Mouse (Mus musculus) splenic B cell, adult 2 months (primary cell): ENCODE data around the gene Bscl2.
"Not testable (repeated sequence)": the region's sequence is repeated elsewhere in the genome, so short reads cannot be mapped to it uniquely, and the experiment has no call there.

Source experiments
- DNase-seq: peaks from one replicate; pipeline ENCODE4 v3.0.0-alpha.2; 2011; ENCODE audit warnings: low read depth, low spot score
- H3K27me3 ChIP-seq: 2 replicates; pipeline ENCODE4 v1.6.1; 2012; ENCODE audit warnings: mild to moderate bottlenecking, low read length, moderate library complexity, mixed read lengths; ENCODE audit not compliant: control insufficient read depth, poor library complexity, insufficient read depth, severe bottlenecking
- H3K36me3 ChIP-seq: 2 replicates; pipeline ENCODE4 v1.6.1; 2012; ENCODE audit warnings: mild to moderate bottlenecking, low read length, moderate library complexity, mixed read lengths; ENCODE audit not compliant: control insufficient read depth, poor library complexity, insufficient read depth, severe bottlenecking

The Bscl2 gene

GRCm38 (mm10) chr19:8818801-8819595 is 18.3 kb upstream of the Bscl2 start, which contains the start of gene Ttc9c:
Gene Ttc9c (minus strand): TSS chr19:8819333.
- no peaks in the 10 kb centered on the region for H3K27me3 ChIP-seq
- DNase-seq: peak; percentile 95
- H3K36me3 ChIP-seq: peaks cover 7% of the 10 kb centered on the region

- peak; percentile 100 for DNase-seq
- no peaks in the 10 kb centered on the region for H3K27me3 ChIP-seq
- H3K36me3 ChIP-seq: peaks cover 13% of the 10 kb centered on the region
Observed at GRCm38 (mm10) chr19:8819596-8820423, 17.5 kb upstream of the Bscl2 start, which contains the start of gene Hnrnpul2. Gene Hnrnpul2 (plus strand): TSS chr19:8820010.

GRCm38 (mm10) chr19:8820424-8820956 is 16.8 kb upstream of the Bscl2 start:
- H3K27me3 ChIP-seq: no peaks in the 10 kb centered on the region
- no peak for DNase-seq

DNA sequence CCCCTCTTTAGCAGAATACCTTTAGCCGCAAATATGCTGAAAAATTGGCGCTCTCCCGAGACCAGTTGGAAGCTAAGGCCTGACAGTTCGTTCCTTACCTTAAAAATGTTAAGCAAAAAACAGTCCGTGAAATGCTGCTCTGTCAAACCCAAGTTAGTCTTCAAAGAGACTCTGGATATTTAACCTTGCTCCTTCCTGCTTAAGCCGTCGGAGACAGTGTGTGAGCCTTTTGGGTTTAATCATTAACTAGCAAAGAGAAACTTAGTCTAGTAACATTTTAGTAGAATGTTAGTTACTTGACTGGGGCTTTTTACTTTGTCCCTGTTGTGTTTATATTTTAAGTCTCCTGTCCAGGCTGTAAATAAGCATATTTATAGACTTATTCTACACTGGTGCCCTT is 16.1 kb upstream of the Bscl2 start:
- DNase-seq: no peak
- Histone ChIP-seq H3K27me3 (no peaks in the 10 kb centered on the region), H3K36me3 (peaks cover 19% of the 10 kb centered on the region)

More at GRCm38 (mm10) chr19:8820424-8820956, 16.8 kb upstream of the Bscl2 start:
- peaks cover 18% of the 10 kb centered on the region for H3K36me3 ChIP-seq

- no peak for DNase-seq
- no peaks in the 10 kb centered on the region for H3K27me3 ChIP-seq
Observed at GRCm38 (mm10) chr19:8822696-8823095, 14.6 kb upstream of the Bscl2 start.

DNA sequence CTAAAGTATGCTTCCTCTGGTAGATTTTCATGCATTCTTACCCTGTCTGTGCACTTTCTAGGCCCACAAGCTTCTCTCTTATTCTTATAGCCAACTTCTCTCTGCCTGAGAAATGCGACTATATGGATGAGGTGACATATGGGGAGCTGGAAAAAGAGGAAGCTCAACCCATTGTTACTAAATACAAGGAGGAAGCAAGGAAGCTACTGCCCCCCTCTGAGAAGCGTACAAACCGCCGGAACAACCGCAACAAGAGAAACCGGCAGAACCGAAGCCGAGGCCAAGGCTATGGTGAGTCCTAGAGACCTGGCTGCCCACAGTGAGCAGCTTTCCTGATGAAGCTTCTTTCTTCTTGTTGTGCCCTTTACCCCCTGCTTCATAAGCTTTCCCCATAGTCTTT is 7.6 kb upstream of the Bscl2 start, which contains the start of gene AC129217.1:
AC129217.1 (plus strand) TSS at position 114 of the 400 bp plus-strand sequence.
- no peak for DNase-seq
- peaks cover 46% of the 10 kb centered on the region for H3K36me3 ChIP-seq

More at GRCm38 (mm10) chr19:8822696-8823095, 14.6 kb upstream of the Bscl2 start:
- peaks cover 25% of the 10 kb centered on the region for H3K36me3 ChIP-seq

GRCm38 (mm10) chr19:8830664-8831063 is 6.6 kb upstream of the Bscl2 start:
- no peak for DNase-seq
- Histone ChIP-seq H3K27me3 (no peaks in the 10 kb centered on the region), H3K36me3 (peaks cover 39% of the 10 kb centered on the region)

More for the DNA sequence above, 7.6 kb upstream of the Bscl2 start, which contains the start of gene AC129217.1:
- H3K27me3 ChIP-seq: no peaks in the 10 kb centered on the region

- no peaks in the 10 kb centered on the region for H3K27me3 ChIP-seq
- DNase-seq: no peak
Observed at GRCm38 (mm10) chr19:8831262-8831661, 6.0 kb upstream of the Bscl2 start.

DNA sequence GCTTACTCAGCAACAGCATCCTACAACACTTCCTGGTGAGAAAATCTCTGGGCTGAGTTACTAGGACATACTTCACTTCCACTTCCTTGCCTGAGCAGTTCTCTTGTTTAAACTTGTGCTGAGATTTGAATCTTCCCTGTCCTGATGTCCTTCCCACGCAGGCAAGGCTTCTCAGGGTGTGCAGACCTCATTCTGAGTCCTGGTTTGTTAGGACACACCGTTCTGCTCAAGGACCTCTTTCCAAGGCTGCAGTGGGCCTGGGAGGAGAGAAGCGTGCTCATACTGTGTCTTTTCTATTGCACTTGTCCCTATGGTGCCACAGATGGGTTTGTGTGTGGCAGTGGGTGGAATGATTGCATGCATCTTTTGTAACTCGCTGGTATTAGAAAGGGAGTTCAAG is 4.3 kb upstream of the Bscl2 start:
- H3K27me3 ChIP-seq: no peaks in the 10 kb centered on the region

More at GRCm38 (mm10) chr19:8831262-8831661, 6.0 kb upstream of the Bscl2 start:
- peaks cover 36% of the 10 kb centered on the region for H3K36me3 ChIP-seq

GRCm38 (mm10) chr19:8836327-8836726 is 940 bp upstream of the Bscl2 start:
- H3K36me3 ChIP-seq: peaks cover 12% of the 10 kb centered on the region; the same call in 1 of the 2 replicates
- DNase-seq, H3K27me3 ChIP-seq: not testable (repeated sequence)

More for the DNA sequence above, 4.3 kb upstream of the Bscl2 start:
- peaks cover 29% of the 10 kb centered on the region for H3K36me3 ChIP-seq
- DNase-seq: no peak

DNA sequence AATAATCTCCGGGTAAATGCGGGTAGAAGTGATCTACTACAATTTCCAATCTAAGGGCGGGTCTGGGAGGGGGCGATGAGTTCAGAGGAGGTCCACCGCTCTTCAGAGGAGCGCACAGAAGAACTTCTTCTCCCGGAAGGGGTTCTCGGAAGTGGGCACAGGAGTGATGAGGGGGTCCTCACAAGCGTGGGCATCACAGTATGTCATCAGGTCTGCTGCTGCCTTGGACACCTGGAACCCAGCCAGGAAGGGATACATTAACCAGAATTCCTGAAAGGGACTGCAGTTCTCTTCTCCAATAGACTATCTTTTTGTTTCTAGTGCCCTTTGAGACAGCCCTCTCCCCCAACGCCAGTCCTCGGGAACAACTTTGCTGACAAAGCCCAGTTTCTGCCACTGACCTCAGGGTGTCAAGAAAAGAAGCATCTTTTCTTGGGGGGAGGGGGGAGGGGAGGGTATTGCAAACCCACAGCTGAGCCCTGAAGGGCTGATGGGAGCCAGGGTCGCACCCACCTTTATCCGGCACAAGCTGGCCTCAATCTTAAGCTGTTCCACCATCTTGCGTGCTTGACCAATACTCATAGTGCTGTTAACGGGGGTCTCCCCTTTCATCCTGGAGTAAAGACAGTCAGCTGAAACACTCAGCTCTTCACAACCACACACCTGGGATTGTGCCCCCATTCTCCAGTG is 919 bp downstream of the Bscl2 start:
- peaks cover 5% of the 10 kb centered on the region; the same call in 1 of the 2 replicates for H3K36me3 ChIP-seq

DNA sequence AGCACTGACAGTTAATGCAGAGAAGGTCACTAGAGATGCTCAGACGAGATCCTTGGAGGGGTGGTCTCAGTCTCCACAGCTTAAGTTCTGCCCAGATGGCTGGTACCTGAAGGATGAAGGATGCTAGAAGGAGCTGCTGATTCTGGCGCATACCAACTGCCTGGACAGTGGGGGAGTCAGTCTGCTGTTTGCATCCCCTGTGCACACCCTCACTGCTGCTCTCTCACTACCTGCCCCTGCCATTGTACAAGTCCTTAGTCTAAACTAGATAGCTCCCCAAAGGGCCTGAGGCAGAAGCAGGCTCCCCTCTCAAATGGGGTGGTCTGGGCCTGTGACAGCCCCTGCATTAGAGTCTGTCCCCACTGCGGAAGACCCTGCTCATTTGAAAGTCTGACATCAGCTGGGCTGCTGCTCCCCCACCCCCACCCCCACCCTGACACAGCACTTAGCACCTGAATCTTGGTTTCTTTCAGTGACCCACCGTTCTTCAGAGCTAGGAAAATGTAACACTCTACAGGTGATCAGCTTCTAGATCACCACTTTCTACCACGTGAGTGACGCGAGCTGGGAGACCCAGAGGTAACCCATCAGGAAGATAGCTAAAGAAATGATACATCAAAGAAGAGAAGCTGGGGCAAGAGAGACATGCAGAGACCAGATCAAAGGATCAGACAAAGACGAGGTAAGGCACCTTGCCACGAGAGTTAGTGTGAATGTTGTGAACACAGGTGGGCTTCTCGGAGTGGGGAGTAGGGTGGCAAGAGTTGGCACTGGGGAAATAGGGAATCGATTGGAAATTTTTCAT is 2.0 kb downstream of the Bscl2 start, which contains the start of gene Gng3:
Gng3 (minus strand) TSS at position 92 of the 805 bp plus-strand sequence.
- Histone ChIP-seq H3K36me3 (peaks cover 5% of the 10 kb centered on the region; the same call in 1 of the 2 replicates), H3K27me3 (no peaks in the 10 kb centered on the region)
- DNase-seq: no peak

More for the DNA sequence above, 919 bp downstream of the Bscl2 start:
- no peaks in the 10 kb centered on the region for H3K27me3 ChIP-seq
- DNase-seq: peak; percentile 16
